Mouse (Mus musculus) neural tube, embryonic 11.5 days (tissue): ENCODE data around the gene Rab44. TPM values are rescaled to one million over a fixed set of nuclear protein-coding genes. Genes with fewer than 3 reads are reported as not detected.

Experiments
- ATAC-seq: fragments of 200-750 bp; cut with Nextera tagmentation; 2 replicates; pipeline ENCODE4 v1.8.0; 2017; ENCODE audit warnings: moderate number of reproducible peaks, mild to moderate bottlenecking, moderate TSS enrichment, moderate library complexity; ENCODE audit not compliant: insufficient read depth, low FRiP score, low TSS enrichment
- DNase-seq: peaks from one replicate; pipeline ENCODE4 v3.0.0-alpha.2; 2015; ENCODE audit warnings: low spot score
- H3K27ac ChIP-seq: fragments of 300-500 bp; sonication (generic); 2 replicates; pipeline ENCODE4 v1.5.1; 2014; ENCODE audit warnings: low read depth, mild to moderate bottlenecking, low read length
- H3K27me3 ChIP-seq: fragments of 300-500 bp; sonication (generic); 2 replicates; pipeline ENCODE4 v1.6.1; 2014; ENCODE audit warnings: mild to moderate bottlenecking, low read length, mixed read lengths; ENCODE audit not compliant: control insufficient read depth, insufficient read depth
- H3K36me3 ChIP-seq: fragments of 300-500 bp; sonication (generic); 2 replicates; pipeline ENCODE4 v1.6.1; 2014; ENCODE audit warnings: mild to moderate bottlenecking, low read length, moderate library complexity, mixed read lengths; ENCODE audit not compliant: control insufficient read depth, insufficient read depth
- H3K4me1 ChIP-seq: fragments of 300-500 bp; sonication (generic); 2 replicates; pipeline ENCODE4 v1.6.1; 2014; ENCODE audit warnings: low read length, mixed read lengths; ENCODE audit not compliant: control insufficient read depth, insufficient read depth
- H3K4me2 ChIP-seq: fragments of 300-500 bp; sonication (generic); 2 replicates; pipeline ENCODE4 v1.6.1; 2014; ENCODE audit warnings: low read depth, mild to moderate bottlenecking, moderate library complexity
- H3K4me3 ChIP-seq: fragments of 300-500 bp; sonication (generic); 2 replicates; pipeline ENCODE4 v1.5.1; 2014; ENCODE audit warnings: low read depth, low read length
- H3K9ac ChIP-seq: fragments of 300-500 bp; sonication (generic); 2 replicates; pipeline ENCODE4 v1.6.1; 2014; ENCODE audit warnings: mild to moderate bottlenecking, low read length
- H3K9me3 ChIP-seq: fragments of 300-500 bp; sonication (generic); 2 replicates; pipeline ENCODE4 v1.6.1; 2016; ENCODE audit warnings: low read length; ENCODE audit not compliant: control insufficient read depth
- WGBS: fragments of 180-500 bp; shearing (Covaris S2); extraction: QIAGEN DNeasy Blood & Tissue Kit; methylation state at CpG from one replicate; pipeline ENCODE4 v1.1.7; 2014; 5-methylcytosine and 5-hydroxymethylcytosine counted together
- polyA plus RNA-seq: library from polyadenylated mRNA; unstranded; fragments of >200 nt; fragmentation: Nextera tagmentation; extraction: Ambion mirVana; gene quantifications from 2 replicates; pipeline ENCODE4 v1.2.1, GENCODE M21; 2014

Rab44 gene
- polyA plus RNA-seq, 1 experiment from 2014 or later = 0.44 TPM

DNA sequence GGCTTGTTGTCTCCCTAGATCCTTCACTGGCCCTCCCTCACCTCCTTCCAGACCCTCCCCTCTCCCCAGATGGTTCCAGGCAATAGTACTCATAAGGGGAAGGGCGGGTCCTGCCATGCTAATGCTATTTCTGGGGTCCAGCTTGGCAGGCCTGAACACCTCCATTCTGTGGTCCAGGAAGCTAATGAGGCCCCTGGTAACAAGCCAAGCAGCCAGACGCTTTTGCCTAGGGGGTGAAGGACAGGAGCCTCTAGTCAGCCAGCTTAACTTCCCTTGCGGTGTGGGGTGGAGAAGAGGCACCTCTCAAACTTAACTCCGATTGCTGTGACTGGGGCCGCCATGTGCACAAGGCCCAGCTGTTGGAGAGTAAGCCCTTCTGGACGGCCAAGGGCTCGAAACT lies 35.8 kb downstream of the Rab44 start:
- 80% methylated on average over 7 of the region's 7 CpGs for WGBS

DNA sequence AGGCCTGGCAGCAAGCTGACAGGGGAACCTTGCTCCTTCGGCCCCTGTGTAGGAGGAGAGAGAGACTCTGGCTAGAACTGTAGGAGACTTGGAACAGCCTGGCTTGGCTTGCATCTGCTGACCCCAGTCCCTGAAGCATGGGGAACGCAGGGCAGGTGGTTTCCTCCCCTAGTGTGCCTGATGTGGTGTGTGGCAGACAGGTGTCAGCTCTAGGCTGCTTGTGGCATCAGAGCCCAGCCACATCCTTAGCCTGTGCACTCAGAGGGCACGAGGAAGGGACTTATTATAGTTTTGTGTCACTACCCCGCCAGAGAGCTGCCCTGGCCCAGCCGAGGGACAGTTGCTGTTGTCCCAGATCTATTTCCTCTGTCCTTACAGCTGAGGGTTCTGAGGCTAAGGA lies 38.6 kb downstream of the Rab44 start:
- Histone ChIP-seq H3K9me3 (no peaks in the 10 kb centered on the region), H3K4me2 (no peak overlapping the region), H3K36me3 (no peaks in the 10 kb centered on the region), H3K4me3 (no peak overlapping the region), H3K27ac (no peak overlapping the region), H3K27me3 (no peaks in the 10 kb centered on the region), H3K9ac (no peak overlapping the region), H3K4me1 (no peaks in the 10 kb centered on the region)
- ATAC-seq (no peak), DNase-seq (no peak)
- 87% methylated on average over 5 of the region's 5 CpGs for WGBS

More for the DNA sequence above, 35.8 kb downstream of the Rab44 start:
- Histone ChIP-seq H3K4me3 (no peak overlapping the region), H3K4me1 (no peaks in the 10 kb centered on the region), H3K27me3 (no peaks in the 10 kb centered on the region), H3K36me3 (no peaks in the 10 kb centered on the region), H3K4me2 (no peak overlapping the region), H3K27ac (no peak overlapping the region), H3K9me3 (no peaks in the 10 kb centered on the region), H3K9ac (no peak overlapping the region)
- no peak for DNase-seq
- no peak for ATAC-seq

DNA sequence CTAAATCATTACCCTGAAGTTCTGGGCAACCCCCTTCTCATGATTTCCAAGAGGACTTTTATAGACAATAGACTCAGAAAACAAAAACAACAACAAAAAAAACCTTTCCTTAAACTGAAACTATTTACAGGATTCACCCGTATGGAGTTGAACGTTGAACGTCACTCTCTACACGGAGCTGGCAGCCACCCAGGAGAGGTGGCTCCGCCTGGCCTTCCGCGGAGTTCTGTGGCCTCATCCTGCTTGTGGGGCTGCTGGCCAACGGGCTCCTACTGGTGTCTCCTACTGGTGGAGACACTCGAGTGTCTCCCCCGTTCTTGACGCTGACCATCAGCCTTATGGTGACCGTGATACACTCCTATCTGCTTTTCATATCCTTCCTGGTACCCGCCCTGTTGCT lies 40.3 kb downstream of the Rab44 start:
- no peaks in the 10 kb centered on the region for H3K27me3 ChIP-seq
- H3K4me2 ChIP-seq = no peak overlapping the region
- DNase-seq (no peak), ATAC-seq (no peak)
- H3K9me3 ChIP-seq = no peaks in the 10 kb centered on the region
- no peaks in the 10 kb centered on the region for H3K4me1 ChIP-seq
- no peak overlapping the region for H3K4me3 ChIP-seq
- whole genome bisulfite sequencing = 89% methylated on average over 13 of the region's 13 CpGs
- no peak overlapping the region for H3K9ac ChIP-seq
- no peaks in the 10 kb centered on the region for H3K36me3 ChIP-seq
- H3K27ac ChIP-seq = no peak overlapping the region

DNA sequence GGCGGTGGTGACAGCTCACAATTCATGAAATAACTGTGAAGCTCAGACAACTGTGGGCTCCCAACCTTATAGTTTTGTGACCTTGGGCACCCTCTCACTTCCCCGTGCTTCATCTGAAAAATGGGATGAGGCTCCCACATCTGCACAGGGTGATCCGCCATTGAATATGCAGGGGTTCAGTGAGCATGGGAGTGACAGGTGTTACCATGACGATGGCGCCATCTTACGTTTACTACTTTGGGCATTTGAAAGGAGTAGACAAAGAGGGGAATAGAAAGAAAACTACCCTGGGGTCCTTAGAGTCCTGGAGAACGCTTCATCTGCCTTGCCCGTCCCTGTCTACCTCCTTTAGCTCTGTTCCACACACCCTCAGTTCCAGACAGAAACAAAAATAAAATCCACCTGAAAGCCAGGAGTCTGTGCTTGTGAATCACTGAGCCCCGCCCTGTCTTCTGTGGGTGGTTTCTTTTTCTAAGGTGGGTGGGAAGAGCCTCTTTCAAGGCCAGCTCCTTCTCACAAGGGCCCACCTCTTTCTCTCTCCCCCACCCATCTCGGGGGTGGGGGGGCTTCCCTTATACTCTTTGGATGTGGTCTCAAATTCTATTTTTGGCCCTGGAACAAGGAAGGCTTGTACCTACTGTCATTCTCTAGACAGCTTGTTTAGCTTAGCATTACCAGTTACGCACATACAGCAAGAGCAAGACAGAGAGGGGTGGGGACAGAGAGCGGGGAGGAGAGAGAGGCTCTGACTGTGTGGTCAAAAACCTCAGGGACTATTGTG lies 41.6 kb downstream of the Rab44 start:
- DNase-seq = no peak
- WGBS = 66% methylated on average over 12 of the region's 12 CpGs

DNA sequence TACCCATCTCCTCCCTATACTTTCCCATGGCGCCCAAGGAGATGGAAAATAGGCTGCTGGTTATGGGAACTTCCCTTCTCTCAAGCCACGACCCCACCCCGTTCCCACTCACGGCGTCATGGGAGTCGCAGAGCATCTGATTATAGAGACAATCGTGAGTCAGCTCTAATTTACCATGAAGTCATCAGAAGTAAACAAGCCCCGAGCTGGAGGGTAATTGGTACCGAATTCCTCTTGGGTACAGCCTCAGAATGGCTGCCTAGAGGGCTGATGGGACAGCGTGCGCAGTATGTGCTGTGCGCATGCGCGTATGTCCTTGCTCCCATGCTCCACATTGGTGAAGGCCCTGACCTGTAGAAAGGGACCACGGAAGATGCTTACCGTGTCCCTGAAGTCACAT lies 42.5 kb downstream of the Rab44 start:
- Histone ChIP-seq H3K4me1 (no peaks in the 10 kb centered on the region), H3K27ac (no peak overlapping the region), H3K27me3 (no peaks in the 10 kb centered on the region), H3K36me3 (no peaks in the 10 kb centered on the region), H3K9me3 (no peaks in the 10 kb centered on the region), H3K9ac (no peak overlapping the region), H3K4me3 (no peak overlapping the region), H3K4me2 (no peak overlapping the region)
- 81% methylated on average over 16 of the region's 16 CpGs for WGBS
- DNase-seq = no peak
- no peak for ATAC-seq

More for the DNA sequence above, 41.6 kb downstream of the Rab44 start:
- no peaks in the 10 kb centered on the region for H3K36me3 ChIP-seq
- H3K4me3 ChIP-seq = no peak overlapping the region
- no peaks in the 10 kb centered on the region for H3K9me3 ChIP-seq
- H3K27me3 ChIP-seq = no peaks in the 10 kb centered on the region
- H3K27ac ChIP-seq = no peak overlapping the region
- no peak overlapping the region for H3K4me2 ChIP-seq
- H3K9ac ChIP-seq = no peak overlapping the region
- H3K4me1 ChIP-seq = no peaks in the 10 kb centered on the region
- no peak for ATAC-seq

DNA sequence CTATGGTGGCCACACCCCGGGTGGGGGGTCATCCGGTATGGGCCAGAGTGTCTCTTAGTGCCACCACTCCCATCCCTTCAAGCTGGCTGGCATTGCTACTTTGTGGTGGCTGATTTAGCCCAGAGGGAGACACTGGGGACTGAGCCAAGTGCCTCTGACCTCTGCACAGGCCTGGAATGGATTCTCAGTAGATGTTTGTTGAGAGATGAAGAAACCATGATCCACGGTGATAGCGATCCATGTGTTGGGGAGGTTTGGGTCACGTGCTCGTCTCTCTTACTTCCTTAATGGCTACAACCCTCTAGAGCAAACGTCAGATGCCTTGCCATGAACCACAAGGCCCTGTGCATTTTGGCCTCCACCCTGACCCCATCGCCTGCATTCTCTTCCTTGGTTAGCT lies 42.9 kb downstream of the Rab44 start:
- DNase-seq = no peak
- Histone ChIP-seq H3K27ac (no peak overlapping the region), H3K4me2 (no peak overlapping the region), H3K9ac (no peak overlapping the region), H3K9me3 (no peaks in the 10 kb centered on the region), H3K4me1 (no peaks in the 10 kb centered on the region), H3K27me3 (no peaks in the 10 kb centered on the region), H3K36me3 (no peaks in the 10 kb centered on the region), H3K4me3 (no peak overlapping the region)
- 91% methylated on average over 8 of the region's 8 CpGs for WGBS
- no peak for ATAC-seq

DNA sequence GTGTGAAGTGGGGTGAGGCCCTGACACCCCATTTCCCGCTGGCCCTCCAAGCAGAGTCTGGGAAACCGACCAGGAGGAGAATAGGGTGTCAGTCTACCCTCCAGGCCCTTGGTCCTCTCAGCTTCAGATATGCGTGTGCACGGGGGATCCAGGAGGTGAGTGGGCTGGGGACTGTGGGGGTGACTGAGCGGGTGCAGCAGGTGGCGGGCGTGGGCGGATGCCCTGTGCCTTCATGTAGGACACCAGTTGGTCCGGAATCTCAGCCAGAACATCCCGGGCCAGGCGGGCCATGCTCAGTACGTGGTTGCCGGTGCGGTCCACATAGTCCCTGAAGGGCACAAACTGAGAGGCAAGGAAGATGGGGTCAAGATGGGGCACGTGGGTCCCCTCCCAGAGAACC lies 45.0 kb downstream of the Rab44 start:
- no peaks in the 10 kb centered on the region for H3K36me3 ChIP-seq
- no peak for DNase-seq
- no peaks in the 10 kb centered on the region for H3K4me1 ChIP-seq
- 94% methylated on average over 15 of the region's 15 CpGs for WGBS
- H3K27me3 ChIP-seq = no peaks in the 10 kb centered on the region
- H3K9ac ChIP-seq = no peak overlapping the region
- no peak for ATAC-seq
- H3K4me2 ChIP-seq = no peak overlapping the region
- no peak overlapping the region for H3K4me3 ChIP-seq
- no peaks in the 10 kb centered on the region for H3K9me3 ChIP-seq
- H3K27ac ChIP-seq = no peak overlapping the region

DNA sequence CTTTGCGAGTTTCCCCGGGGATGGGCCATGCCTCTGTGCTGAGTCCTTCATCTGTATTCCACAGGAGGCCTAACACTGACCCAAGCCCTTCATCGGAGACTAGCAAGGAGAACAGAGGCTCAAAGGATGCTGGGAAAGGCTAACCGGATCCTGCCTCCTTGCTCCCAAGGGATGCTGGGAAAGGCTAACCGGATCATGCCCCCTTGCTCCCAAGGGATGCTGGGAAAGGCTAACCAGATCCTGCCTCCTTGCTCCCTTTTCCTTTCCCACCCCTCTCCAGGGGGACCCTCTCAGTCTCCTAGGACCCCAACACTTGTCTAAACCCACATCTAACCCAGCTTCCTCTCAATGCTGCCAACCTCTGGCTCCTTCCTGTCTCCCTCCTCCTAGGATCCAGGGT lies 45.4 kb downstream of the Rab44 start:
- DNase-seq (no peak), ATAC-seq (no peak)
- Histone ChIP-seq H3K4me2 (no peak overlapping the region), H3K4me1 (no peaks in the 10 kb centered on the region), H3K27ac (no peak overlapping the region), H3K9me3 (no peaks in the 10 kb centered on the region), H3K4me3 (no peak overlapping the region), H3K27me3 (no peaks in the 10 kb centered on the region), H3K36me3 (no peaks in the 10 kb centered on the region), H3K9ac (no peak overlapping the region)
- WGBS = 90% methylated on average over 5 of the region's 5 CpGs

DNA sequence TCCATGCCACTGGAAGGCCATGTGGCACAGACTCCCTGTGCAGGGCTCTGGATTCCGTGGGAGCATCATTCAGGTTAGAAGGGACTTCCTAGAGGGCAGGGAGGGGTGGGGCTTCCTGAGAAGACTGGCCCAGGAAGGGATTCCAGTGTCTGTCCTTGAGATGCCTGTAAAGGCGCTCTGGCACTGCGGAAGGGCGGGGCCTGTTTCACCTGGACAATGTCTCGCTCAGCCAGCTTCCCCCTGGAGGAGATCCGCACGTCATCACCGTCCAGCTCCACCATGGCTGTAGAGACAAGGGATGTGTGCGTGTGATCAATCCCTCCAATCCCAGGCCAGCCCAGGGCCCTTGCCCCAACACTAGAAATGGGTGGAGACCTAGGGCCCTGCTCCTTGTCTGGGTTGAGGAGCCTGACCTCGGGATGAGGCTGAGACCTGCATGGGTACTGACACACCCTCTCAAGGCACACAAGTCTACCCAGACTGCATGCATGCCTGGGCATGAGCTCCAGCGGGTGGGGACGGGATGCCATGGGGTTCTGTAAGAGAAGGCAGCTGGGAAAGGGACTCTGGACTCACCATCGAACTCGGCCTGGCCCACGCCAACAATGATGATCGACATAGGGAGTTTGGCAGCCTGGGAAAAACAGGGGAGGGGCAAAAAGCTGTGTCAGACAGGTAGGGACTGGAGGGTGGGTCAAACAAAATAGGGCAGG lies 46.0 kb downstream of the Rab44 start:
- DNase-seq (no peak), ATAC-seq (no peak)
- H3K9ac ChIP-seq = no peak overlapping the region
- no peak overlapping the region for H3K4me2 ChIP-seq
- H3K27ac ChIP-seq = no peak overlapping the region
- 91% methylated on average over 16 of the region's 16 CpGs for WGBS
- H3K36me3 ChIP-seq = no peaks in the 10 kb centered on the region
- peaks cover 3% of the 10 kb centered on the region; the same call in 1 of the 2 replicates for H3K4me1 ChIP-seq
- H3K9me3 ChIP-seq = no peaks in the 10 kb centered on the region
- no peak overlapping the region for H3K4me3 ChIP-seq
- no peaks in the 10 kb centered on the region for H3K27me3 ChIP-seq
